Mouse (Mus musculus) G1E (cell line): ENCODE results near the gene Mlycd. TPM values are rescaled to one million over a fixed set of nuclear protein-coding genes. Genes with fewer than 3 reads are reported as not detected.

Source experiments
- ATAC-seq: 2 replicates; pipeline ENCODE4 v1.8.0; 2016; ENCODE audit warnings: mild to moderate bottlenecking; ENCODE audit not compliant: insufficient number of reproducible peaks, poor library complexity, low FRiP score, severe bottlenecking; ENCODE audit errors: extremely low read depth
- DNase-seq: peaks from one replicate; pipeline ENCODE4 v3.0.0; 2012; ENCODE audit warnings: low spot score
- H3K27me3 ChIP-seq: 2 replicates; pipeline ENCODE4 v1.6.1; 2012; ENCODE audit warnings: mild to moderate bottlenecking, low read length, inconsistent platforms; ENCODE audit not compliant: insufficient read depth
- H3K36me3 ChIP-seq: replicated peaks from 2 replicates; pipeline ENCODE3; 2012; ENCODE audit warnings: mild to moderate bottlenecking, inconsistent platforms
- H3K4me1 ChIP-seq: 2 replicates; pipeline ENCODE4 v1.6.1; 2012; ENCODE audit warnings: low read depth, low read length, inconsistent platforms, mixed read lengths; ENCODE audit not compliant: insufficient read depth
- H3K4me3 ChIP-seq: 2 replicates; pipeline ENCODE4 v1.5.1; 2012; ENCODE audit warnings: low read depth, mild to moderate bottlenecking, inconsistent platforms, low read length, moderate library complexity, mixed read lengths
- H3K9me3 ChIP-seq: replicated peaks from 2 replicates; pipeline ENCODE4 v1.6.1; 2012; ENCODE audit warnings: inconsistent platforms
- CTCF ChIP-seq: IDR thresholded peaks from 2 replicates; pipeline ENCODE4 v1.5.1; 2012; ENCODE audit warnings: low read depth, low read length, inconsistent platforms, mixed read lengths
- GATA1 ChIP-seq: IDR thresholded peaks from 2 replicates; pipeline ENCODE4 v1.6.1; 2012; ENCODE audit warnings: borderline replicate concordance, low read length, inconsistent platforms, mixed read lengths
- GATA2 ChIP-seq: IDR thresholded peaks from 2 replicates; pipeline ENCODE4 v1.6.1; 2012; ENCODE audit warnings: low read depth, low read length, inconsistent platforms, borderline replicate concordance
- POLR2AphosphoS5 ChIP-seq: IDR thresholded peaks from 2 replicates; pipeline ENCODE4 v1.6.1; 2012; ENCODE audit warnings: low read depth, low read length, inconsistent platforms; ENCODE audit not compliant: insufficient replicate concordance
- TAL1 ChIP-seq: conservative IDR thresholded peaks from 2 replicates; pipeline ENCODE4 v1.6.1; 2012; ENCODE audit warnings: low read depth, low read length, inconsistent platforms, mixed read lengths
- polyA plus RNA-seq: library from polyadenylated mRNA; stranded (reverse); fragments of >175 nt; gene quantifications from 2 replicates; pipeline ENCODE4 v1.2.3, GENCODE M21; 2012
- total RNA-seq, 2 experiments: library from RNA; stranded (forward) in 1 of 2; stranded (reverse) in 1 of 2; fragments of 200-1000 nt in 1 of 2; fragments of >200 nt in 1 of 2; fragmentation: Nextera tagmentation in 1 of 2; gene quantifications; 2 replicates each; pipeline ENCODE4 v1.2.3; 2014 to 2017

Gene Mlycd
- total and polyA plus RNA-seq, 3 experiments = 4.1 to 16.7 (median 10.5) TPM

- no peak for ATAC-seq
- H3K4me1 ChIP-seq = no peaks in the 10 kb centered on the region
- H3K9me3 ChIP-seq = peaks cover 3% of the 10 kb centered on the region; the same call in 1 of the 2 replicates
- H3K27me3 ChIP-seq = peaks cover 22% of the 10 kb centered on the region; the same call in 1 of the 2 replicates
- H3K4me3 ChIP-seq = no peak overlapping the region
- DNase-seq = no peak
- no peaks in the 10 kb centered on the region for H3K36me3 ChIP-seq
- no peak for TF ChIP-seq TAL1
- no peak for TF ChIP-seq GATA2
- TF ChIP-seq GATA1 = no peak
- no peak for TF ChIP-seq CTCF
- no peak for TF ChIP-seq POLR2AphosphoS5
Measured at GRCm38 (mm10) chr8:119446990-119447780, 52.5 kb downstream of the Mlycd start.

- DNase-seq (no peak), ATAC-seq (no peak)
- Histone ChIP-seq H3K4me1 (no peaks in the 10 kb centered on the region), H3K27me3 (peaks cover 16% of the 10 kb centered on the region; the same call in 1 of the 2 replicates), H3K9me3 (peaks cover 3% of the 10 kb centered on the region; the same call in 1 of the 2 replicates), H3K4me3 (no peak overlapping the region), H3K36me3 (no peaks in the 10 kb centered on the region)
- no peak for TF ChIP-seq TAL1
- TF ChIP-seq GATA1 = no peak
- no peak for TF ChIP-seq CTCF
- no peak for TF ChIP-seq POLR2AphosphoS5
- TF ChIP-seq GATA2 = no peak
Measured at GRCm38 (mm10) chr8:119447781-119448170, 53.1 kb downstream of the Mlycd start.

- TF ChIP-seq GATA1 (no peak), CTCF (no peak), TAL1 (no peak), POLR2AphosphoS5 (no peak), GATA2 (no peak)
- H3K4me3 ChIP-seq = no peak overlapping the region
- peaks cover 3% of the 10 kb centered on the region; the same call in 1 of the 2 replicates for H3K9me3 ChIP-seq
- DNase-seq (no peak), ATAC-seq (no peak)
- H3K36me3 ChIP-seq = no peaks in the 10 kb centered on the region
- H3K4me1 ChIP-seq = no peaks in the 10 kb centered on the region
- peaks cover 15% of the 10 kb centered on the region for H3K27me3 ChIP-seq
Measured at GRCm38 (mm10) chr8:119449627-119450026, 54.9 kb downstream of the Mlycd start.

- Histone ChIP-seq H3K36me3 (no peaks in the 10 kb centered on the region), H3K9me3 (peaks cover 3% of the 10 kb centered on the region; the same call in 1 of the 2 replicates), H3K4me1 (no peaks in the 10 kb centered on the region), H3K27me3 (peaks cover 14% of the 10 kb centered on the region), H3K4me3 (no peak overlapping the region)
- no peak for ATAC-seq
- no peak for TF ChIP-seq GATA1
- no peak for TF ChIP-seq TAL1
- TF ChIP-seq POLR2AphosphoS5 = no peak
- TF ChIP-seq CTCF = no peak
- TF ChIP-seq GATA2 = no peak
- no peak for DNase-seq
Measured at GRCm38 (mm10) chr8:119451131-119451530, 56.5 kb downstream of the Mlycd start.

- ATAC-seq (no peak), DNase-seq (no peak)
- H3K4me3 ChIP-seq = no peak overlapping the region
- no peaks in the 10 kb centered on the region for H3K9me3 ChIP-seq
- H3K4me1 ChIP-seq = no peaks in the 10 kb centered on the region
- H3K36me3 ChIP-seq = no peaks in the 10 kb centered on the region
- TF ChIP-seq POLR2AphosphoS5 (no peak), CTCF (no peak), TAL1 (no peak), GATA2 (no peak), GATA1 (no peak)
- H3K27me3 ChIP-seq = peaks cover 11% of the 10 kb centered on the region
Measured at GRCm38 (mm10) chr8:119452919-119453318, 58.2 kb downstream of the Mlycd start.

GRCm38 (mm10) chr8:119456045-119456444 is 61.4 kb downstream of the Mlycd start:
- Histone ChIP-seq H3K9me3 (no peaks in the 10 kb centered on the region), H3K4me3 (no peak overlapping the region), H3K4me1 (no peaks in the 10 kb centered on the region), H3K36me3 (no peaks in the 10 kb centered on the region), H3K27me3 (peaks cover 8% of the 10 kb centered on the region)
- no peak for DNase-seq
- no peak for ATAC-seq
- TF ChIP-seq GATA2 = no peak
- TF ChIP-seq TAL1 = no peak
- no peak for TF ChIP-seq CTCF
- no peak for TF ChIP-seq POLR2AphosphoS5
- no peak for TF ChIP-seq GATA1
